Mouse (Mus musculus) left cerebral cortex, adult 9 months (tissue): ENCODE data around the gene Oxsr1.
"Not testable (repeated sequence)": the region's sequence is repeated elsewhere in the genome, so short reads cannot be mapped to it uniquely, and the experiment has no call there.

Experiments
- DNase-seq, 2 experiments: peaks; one replicate each; pipeline ENCODE4 v3.0.0; 2022; ENCODE audit warnings: low spot score in 2 of 2

Gene Oxsr1

DNA sequence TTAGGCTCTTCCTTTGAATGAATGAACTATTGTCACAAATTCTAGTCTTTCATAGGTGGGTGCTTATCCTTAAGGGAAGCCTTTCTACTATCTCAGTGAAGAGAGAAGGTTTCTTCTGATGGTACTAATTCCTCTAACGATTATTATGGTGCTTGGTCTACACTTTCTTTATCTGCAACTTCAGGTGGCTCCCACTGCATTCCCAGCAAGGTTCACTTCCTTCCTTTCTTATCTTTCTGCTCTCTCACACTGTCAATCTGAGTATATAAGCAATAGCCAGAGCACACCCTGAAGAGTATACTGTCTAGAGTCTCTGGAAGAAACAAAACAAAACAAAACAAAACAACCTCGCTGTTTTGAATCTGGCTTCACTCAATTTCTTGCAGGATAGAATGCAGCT lies 102.6 kb downstream of the Oxsr1 start:
- DNase-seq, result no peak

DNA sequence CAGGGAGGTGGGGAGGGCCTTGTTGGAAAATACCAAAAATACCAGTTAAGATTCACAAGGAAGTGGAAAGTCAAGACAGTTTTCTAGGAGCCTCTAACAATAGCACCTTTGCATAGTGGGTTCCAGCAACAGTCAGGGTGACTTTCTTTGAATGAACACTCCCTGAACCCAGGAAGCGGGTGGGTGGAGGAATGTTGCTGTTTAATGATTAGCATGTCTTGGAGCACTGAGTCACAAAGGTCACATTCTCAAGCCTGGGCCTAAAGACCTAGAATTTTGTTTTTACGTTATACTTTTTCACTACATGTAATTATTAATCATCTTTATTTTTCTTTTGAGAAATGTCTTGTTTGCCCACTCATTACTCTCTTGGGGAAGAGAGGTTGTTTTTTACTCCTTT lies 106.9 kb downstream of the Oxsr1 start:
- DNase-seq, result not testable (repeated sequence)

DNA sequence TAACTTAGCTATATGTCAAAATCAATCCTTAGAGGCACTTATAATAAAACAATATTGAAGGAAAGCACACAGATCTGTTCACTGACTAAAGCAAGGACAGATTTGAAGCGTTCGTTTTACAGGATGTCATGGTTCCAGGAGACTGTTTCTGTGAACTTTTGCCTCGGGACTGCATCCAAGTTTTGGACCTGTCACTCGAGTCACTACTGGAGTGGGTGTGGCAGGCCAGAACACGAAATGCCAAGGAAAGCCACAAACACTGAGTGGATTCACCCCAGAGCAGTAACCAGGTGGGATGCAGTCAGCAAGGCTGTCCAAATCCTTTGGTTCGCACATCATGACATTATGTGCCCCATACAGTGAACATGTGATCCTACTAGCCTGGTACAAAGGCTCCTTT lies 107.6 kb downstream of the Oxsr1 start:
- no peak for DNase-seq

DNA sequence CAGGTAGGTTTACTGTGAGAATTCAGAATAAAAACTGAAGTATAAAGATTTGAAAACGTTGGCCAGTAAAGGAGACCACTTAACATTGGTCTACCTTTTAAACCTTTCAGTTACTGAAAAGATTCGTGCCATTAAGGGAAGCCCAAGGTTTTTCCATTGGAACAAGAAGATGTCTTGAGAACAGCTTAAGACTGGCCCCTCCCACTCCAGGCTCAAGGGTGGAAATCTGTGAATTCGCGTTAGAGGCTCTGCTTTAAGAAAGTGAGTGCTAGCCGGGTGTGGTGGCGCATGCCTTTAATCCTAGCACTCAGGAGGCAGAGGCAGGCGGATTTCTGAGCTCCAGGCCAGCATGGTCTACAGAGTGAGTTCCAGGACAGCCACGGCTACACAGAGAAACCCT lies 109.2 kb downstream of the Oxsr1 start:
- no peak for DNase-seq

DNA sequence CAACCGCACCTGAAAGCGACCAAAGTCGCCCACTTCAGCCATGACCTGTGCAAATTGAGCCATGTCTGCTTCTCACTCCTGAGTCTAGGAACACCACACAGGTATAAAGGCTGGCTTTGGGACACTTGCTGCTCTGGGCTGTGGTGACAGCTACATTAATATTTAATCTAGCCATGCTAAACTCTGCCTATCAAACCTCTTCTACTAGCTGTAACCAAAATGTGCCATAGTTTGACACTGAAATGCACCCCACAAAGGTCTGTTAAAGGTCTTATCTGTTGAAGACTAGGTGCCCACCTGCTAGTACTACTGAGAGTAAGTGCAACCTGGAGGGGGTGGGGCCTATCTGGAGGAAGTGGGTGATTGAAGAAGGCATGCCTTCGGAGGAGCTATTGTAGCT lies 113.2 kb downstream of the Oxsr1 start, which contains the start of gene Slc22a13:
Gene Slc22a13 (minus strand): TSS at position 101 of the 400 bp plus-strand sequence.
- DNase-seq, result no peak

DNA sequence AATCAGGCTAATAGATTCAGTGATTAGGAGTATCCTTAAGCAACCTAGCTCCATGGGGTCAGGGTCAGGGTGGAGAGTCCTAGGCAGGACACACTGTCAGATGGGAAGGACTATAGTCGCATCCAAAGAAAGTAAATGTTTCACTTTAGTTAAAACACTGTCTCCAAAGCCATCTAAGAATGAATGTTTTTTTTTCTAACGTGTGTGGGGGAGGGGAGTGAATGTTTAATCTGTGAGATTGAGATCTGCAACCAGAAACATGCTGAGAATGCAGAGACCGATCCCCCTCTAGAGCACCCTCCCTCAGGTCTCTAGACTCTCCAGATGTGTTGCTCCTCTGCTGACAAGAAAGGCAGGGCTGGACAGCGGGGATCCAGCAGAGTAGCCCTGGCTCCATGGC lies 115.1 kb downstream of the Oxsr1 start:
- DNase-seq, result no peak

DNA sequence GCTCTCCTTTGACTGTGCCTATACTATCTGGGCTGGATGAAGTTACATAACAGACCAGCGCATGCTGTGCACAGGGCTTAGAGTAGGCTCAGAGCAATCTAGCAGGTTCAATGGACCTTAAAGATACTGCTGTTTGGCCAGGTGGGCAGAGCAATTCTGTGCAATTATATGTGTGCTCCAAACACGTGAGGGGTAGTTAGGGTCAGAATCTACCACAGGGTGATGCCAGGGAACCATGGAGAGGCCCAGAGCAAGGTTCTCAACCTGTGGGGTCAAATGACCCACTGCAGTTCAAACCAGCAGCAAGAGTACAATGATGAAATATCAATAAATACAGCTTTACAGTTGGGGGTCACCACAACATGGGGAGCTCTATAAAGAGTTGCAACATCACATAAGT lies 115.6 kb downstream of the Oxsr1 start:
- DNase-seq, result no peak

DNA sequence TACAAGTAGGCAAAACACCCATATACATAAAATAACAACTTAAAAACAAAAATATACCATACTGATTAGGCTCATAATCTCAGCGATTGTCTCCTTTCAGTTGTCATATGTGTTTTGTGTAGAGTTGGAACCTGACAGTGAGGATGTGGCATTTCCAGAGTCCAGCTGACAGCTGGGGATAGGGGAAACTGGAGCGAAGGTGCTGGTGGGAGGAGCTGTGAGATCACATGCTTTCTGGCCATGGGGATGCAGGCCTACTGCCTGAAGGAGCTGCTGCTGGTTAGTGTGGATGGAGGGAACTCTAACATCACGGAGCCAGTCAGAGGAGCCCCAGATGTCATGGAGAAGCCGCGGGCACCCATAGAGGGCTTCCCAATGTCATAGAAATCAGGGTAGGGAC lies 116.5 kb downstream of the Oxsr1 start:
- no peak for DNase-seq

DNA sequence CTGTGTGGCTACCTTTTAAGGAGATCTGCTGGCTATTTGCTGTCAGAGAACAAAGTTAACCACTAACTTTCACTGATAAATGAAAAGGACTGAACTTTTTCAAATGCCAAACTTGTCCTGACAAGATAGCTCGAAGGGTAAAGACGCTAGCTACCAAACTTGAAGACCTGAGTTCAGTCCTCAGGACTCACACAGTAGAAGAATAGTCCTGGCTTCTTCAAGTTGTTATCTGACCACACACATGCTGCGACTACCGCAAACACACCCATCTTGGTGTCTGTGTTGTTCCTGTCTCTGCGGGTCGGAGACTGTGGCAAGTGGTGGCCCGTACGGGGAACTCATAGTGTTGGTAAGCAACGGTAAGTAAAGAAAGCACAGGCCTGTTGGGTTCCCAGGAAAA lies 118.6 kb downstream of the Oxsr1 start:
- no peak for DNase-seq

DNA sequence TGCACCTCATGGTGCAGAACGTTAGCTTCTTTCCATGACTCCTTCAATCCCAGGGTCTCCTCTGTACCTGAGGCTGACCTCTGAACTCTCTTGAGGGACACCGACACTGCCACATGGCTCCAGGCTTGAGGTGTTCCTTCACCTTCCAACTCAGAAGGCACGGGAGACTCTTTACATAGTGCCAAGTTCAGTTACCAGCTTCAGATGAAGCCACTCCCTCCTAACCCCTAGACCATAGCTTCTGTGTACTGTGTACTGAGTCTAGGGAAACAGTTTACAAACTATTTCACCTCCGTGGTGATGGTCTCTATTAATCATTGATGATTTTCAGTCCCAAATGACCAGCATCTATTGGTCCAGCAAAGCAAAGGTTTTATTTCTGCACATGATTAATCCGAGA lies 120.6 kb downstream of the Oxsr1 start:
- DNase-seq, result no peak

DNA sequence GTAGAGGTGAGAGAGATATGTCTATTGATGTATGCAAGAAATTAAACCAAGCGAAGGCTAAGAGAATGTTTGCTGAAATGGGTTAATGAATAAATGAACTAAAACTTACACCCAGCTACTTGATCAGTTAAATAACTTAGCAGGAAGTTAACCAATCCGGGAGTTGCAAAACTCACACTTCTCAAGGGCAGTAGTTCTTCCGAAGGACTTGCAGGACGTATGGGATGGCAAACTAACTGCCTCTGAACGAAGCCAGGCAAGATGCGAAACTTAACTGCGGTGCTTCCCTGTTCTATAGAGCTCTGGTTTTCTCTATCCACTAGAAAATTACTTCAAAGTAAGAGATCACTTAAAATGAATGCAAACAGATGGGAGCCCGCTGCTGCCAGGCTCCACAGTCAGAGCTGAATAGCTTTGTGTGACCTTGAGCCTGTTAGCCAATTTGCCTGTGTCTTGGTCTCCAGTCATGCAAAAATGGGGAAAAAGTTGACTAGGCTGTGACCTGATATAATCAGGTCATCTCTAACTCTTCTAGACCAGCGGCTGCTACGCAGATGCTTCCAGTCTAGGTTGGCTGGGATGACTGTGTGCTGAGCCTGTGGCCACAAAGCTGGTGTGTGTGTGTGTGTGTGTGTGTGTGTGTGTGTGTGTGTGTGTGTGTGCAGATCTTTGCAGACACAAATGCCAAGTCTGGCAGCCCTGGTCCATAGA lies 122.9 kb downstream of the Oxsr1 start:
- no peak for DNase-seq

DNA sequence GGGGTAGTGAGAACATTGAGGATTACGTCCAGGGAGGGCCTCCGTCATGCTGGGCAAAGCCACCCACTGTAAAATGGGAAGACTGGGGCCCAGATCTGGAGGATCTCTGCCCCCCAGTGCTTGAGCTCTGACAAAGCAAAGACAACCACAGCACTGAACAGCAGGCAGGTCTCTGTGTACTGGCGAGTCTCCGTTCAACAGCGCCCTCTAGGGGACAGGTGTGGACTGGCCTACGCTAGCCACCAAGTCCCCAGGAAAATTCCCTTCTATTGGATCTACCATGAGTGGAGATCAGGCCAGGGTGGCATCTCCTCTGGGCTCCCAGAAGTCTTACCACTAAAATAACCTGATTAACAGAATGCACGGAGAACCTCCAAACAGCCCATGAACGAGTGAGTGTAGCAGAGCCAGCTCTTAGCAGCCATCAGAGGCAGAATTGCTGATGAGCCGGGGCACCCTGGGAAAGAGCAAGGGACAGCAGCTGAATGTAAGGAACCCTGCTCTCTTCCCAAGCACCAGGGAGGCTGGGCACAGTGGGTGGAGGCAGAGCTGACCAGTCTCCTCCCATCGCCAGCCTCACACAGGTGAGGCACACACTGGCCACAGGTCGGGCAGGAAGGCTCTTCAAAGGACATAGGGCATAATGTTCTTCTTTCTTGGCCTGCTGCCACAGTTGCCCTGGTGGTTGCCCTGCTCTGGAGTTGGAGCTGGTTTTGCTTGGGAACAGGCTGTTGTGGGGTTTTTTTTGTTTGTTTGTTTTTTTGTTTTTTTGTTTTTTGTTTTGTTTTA lies 129.8 kb downstream of the Oxsr1 start:
- DNase-seq, result peak in 1 of 2 experiments; percentile 25
